Mouse (Mus musculus) kidney, adult 18-20 months (tissue): ENCODE data around the gene Ank2.
"Not testable (repeated sequence)": the region's sequence is repeated elsewhere in the genome, so short reads cannot be mapped to it uniquely, and the experiment has no call there.

Source experiments
- DNase-seq: peaks from one replicate; pipeline ENCODE4 v3.0.0; 2021

Gene Ank2

DNA sequence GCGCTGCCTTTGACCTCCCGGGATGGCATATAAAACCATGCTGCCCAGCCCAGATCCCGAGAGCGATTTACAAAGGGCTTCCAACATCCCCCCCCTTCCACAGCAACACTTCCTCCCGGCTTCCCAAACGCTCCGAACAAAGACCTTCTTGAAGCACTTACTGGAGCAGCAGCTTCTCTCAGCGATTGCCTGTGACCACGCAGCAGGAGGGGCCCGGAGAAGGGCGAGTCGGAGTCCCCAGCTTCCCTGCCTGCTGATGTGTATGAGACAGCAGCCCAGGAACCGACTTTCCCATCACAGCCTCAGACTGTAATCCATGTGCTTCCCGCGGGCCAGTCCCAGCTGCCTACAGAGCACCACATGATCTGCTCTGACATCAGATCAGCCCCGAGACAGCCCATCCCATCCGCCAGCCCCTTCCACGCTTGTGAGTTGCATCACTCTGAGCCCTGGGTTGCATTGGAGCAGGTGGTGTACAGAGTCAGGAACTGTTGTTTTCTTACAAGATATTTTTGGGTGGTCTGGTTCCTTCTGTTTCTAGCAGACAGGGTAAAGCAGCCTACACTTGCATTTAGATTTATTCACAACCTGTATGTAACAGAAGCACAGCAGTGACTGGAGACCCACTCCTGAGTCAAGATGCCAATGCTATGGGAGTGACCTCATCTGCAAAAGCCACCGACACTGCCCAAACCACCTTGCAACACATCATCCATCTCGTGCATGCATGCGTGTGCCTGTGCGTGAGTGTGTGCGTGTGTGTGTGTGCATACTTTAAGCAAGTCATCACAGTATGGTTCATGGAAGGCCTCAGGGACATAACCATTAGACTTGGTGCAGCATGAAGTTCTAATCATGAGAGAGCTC is 90.2 kb downstream of the Ank2 start:
- no peak for DNase-seq

DNA sequence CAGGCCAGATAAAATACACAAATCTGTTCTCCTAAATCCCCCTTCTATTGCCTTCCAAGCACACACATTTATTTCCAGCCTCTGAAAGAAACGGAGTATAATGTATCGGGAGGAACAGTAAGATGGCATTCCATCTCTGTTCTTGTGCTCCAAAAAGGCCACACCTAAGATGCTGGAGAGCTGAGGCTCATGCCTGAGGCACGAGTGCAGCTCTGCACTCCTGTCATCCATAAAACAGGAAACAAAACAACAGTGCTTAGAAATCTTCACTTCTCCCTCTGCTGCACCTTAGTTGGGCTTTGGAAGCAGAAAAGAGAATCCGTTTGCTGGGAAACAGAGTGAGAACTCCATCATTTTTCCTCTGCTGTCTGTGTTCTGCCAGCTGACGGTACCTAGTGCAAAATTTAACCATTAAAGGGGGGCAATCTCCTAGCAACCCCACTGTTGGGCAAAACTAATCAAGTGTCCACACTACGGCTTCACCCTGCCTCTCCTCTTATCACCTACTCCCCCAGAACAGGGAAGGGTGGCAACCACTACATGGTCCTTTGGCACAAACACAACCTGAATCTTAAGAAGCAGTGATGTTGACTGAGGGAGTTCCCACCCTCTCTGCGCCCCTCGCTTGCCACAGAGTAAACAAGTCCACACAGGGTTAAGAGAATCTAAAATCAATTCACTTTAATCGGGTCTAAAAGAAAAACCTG is 91.1 kb downstream of the Ank2 start:
- no peak for DNase-seq

DNA sequence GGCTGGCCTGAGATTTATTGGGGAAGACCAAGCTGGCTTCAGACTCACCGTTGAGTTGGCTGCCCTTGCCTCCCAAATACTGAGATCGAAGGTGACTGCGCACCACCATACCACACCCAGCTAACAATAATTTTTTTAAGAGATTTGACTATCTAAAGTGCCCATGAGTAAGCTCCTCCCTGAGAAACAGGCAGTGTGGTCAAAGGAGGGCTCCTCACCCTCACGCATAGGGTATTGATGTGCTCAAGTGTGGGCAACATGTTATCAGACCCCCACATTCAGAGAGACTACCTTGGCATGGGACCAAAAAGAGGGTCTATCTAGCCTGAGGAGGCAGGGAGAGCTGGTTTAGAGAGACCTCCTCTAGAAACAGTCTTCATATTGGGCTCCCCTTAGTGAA is 92.3 kb downstream of the Ank2 start:
- DNase-seq: no peak

DNA sequence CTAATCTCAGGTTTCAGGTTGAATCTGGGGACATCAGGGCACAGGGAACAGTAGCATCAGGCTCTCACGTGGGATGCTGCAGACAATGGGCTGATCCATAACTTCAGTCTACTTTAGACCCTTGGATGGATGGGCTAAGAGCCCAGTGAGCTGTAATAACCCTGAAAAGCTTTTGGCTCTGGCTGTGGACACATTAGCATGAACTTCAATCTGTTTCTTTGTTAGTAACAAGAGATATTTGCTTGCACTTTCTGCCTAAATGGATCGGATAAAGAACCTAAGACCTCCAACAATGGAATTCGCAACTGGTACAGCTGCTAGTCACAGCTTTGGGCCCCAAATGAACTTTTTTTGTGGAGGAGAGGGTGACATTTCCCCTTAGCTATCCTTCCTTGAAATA is 94.8 kb downstream of the Ank2 start:
- no peak for DNase-seq

DNA sequence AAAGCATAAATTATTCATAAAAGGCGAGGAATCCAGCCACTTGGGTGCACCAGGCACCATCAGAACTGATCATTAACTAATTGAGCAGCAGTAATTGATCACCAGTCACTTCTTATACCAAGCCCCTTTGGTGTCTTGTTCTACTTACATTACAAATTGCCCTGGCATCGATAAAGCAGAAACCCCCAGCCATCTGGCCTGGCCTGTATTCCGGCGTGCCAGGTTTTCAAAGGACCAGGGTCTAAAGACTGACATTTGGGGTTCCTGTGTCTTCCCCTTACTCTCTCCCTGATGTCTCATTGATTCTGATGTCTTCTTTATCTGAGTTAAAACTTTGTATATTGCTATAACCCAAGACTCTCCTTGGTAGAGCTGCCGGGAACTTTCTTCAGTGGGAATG is 98.2 kb downstream of the Ank2 start:
- DNase-seq: no peak

DNA sequence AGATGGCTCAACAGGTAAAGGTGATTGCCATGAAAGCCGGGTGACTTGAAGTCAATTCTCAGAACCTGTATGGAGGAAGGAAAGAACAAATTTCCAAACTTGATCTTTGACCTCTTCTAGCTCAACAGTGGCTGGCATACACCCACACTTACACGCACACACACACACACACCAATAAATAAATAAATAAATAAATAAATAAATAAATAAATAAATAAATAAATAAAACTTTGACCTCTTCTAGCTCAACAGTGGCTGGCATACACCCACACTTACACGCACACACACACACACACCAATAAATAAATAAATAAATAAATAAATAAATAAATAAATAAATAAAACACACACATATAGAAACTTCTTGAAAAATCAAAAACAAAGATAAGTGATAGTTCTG is 98.7 kb downstream of the Ank2 start:
- DNase-seq: not testable (repeated sequence)

DNA sequence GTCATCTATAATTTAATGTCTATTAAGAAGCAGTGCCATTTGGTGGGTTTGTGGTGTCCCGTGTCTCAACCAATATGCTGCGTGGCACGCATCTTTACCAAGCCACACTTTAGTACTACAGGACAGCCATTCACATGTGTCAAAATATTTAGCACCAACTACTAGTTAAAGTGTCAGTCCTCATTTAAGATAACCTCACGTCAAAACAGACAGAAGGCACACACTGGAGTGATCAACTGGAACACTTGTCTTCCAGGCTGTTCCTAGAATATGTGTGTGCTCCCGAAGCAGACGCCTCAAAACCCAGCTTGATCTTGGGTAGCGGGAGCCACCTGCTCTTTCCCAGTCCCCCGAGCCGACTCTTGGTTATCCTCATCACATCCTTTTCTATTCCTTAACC is 101.4 kb downstream of the Ank2 start:
- no peak for DNase-seq

DNA sequence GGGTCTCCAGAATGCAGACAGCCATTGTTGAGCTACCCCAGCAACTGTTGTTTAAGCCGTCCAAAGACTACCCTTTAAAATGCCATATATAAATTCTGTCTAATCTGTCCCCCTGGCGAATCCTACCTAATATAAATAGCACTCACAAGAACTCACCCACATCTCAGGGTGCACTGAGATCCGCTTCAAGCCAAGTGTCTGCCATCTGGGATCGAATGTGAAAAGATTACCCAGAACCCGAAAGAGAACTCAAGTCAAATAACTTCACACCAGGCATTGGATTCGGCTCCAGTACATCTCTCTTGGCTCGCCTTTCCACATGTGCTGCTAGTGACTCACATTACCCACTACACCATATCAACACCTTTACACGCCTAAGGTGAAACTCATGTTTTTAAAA is 103.9 kb downstream of the Ank2 start:
- no peak for DNase-seq

DNA sequence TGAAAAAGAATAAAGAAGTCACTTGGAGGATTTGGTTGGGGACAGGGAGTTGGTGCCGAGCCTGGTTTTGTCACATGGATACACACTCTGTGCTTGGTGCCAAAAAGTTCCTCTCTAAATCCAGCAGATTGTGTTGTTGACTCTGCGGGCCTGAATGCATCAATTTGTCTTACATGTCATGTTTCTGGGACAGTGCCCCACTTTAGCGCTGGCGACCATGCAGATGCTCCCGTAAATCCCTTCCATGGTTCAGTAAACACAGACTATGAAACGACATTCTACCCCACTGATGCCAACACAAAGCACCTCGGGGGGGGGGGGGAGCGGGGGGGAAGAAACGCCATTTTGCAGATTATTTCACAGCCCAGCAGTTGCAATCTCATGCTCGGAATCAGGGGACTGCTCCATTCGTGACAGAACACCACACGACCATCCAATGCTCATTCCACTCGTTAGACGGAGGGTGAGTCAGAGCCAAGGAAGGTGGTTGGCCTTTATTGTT is 112.1 kb downstream of the Ank2 start:
- no peak for DNase-seq

DNA sequence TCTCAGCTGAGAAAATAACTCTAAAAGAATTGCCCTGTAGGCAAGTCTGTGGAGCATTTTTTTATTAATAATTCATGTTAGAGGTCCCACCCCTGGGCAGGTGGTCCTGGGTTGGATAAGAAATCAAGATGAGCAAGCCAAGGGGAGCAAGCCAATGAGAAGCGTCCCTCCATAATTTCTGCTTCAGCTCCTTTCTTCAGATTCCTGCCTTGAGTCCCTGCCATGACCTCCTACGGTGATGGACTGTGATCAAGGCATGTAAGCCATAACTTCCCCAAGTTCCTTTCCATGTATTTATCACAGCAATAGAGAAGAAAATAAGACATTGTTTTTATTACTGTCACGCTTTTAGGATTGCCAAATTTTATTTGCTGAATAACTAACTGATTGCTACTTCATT is 115.9 kb downstream of the Ank2 start:
- no peak for DNase-seq

DNA sequence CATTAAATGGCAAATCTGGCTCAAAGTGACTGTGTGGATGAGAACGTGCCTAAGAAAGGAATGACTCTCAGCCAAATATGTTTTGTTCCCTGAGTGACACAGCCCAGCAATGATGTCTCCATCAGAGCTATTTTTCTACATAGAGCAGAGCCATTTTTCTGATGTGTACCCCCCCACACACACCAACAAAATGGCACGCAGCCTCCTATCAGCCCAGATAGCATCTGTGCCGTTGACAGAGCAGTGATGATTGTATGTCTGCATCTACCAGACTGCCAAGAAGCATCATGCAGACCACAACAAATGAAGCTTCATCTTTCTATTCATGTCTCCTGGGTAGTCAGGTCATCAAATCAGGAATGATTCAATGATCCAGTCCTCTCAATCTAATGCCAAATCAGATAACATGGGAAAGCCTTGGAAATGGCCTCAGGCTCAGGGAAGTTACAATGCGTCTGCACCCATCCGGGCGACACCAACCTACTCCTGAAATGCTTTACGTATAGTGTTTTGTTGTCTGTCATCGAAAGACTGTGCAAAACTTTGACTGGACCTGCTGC is 122.2 kb downstream of the Ank2 start:
- no peak for DNase-seq

DNA sequence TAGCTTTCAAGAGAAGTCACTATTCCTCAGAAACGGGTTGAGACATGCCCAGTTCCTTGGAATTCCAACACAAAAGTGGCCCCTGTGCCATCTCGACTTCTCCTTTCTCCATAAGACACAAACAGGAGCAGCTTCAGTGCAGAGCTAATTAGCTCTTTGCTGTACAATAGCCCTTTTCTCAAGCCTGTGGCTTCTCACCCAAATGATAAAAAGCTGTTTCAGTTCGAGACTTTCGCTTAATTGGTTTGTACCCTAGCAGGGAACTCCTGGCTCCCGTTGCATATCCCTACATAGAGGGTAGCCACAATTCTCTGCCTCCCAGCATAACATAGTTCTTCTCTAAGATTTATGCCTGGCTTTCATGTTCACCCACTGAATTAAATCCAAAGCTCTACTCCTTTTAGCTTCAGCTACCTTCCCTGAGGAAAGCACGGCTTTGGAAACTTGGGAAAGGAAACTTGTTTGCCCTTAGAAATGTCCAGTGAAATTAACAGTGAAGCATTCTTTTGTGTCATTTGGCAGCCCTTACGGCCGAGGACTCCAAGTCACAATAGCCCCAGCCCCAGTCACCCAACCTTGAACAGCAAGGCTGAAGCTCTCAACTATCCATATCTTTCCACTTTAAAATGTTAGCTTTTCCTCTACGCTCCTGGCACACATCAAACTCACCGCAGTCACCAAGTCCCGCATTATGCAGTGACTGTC is 123.0 kb downstream of the Ank2 start:
- no peak for DNase-seq

DNA sequence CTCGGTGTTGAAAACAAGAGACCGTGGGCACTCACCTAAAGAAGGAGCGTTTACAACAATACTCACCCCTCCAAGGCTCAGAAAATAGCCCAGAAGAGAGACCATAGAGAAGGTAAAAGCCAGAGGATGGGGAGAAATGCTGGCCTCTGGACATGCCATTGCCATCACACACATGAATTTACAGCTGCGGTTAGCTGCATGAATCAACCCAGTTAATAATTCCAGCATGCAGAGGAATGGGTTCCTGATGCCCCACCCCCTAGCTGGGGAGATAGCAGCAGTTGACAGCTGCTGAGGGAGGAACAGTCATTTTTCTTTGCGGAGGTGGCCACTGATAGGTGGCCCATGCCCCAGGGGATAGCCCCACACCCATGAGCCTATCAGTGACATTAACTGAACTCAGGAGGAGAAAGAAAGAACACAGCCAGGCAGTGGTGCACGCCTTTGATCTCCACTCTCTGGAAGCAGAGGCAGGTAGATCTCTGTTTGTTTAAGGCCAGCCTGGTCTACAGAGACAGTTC is 124.9 kb downstream of the Ank2 start:
- DNase-seq: no peak

DNA sequence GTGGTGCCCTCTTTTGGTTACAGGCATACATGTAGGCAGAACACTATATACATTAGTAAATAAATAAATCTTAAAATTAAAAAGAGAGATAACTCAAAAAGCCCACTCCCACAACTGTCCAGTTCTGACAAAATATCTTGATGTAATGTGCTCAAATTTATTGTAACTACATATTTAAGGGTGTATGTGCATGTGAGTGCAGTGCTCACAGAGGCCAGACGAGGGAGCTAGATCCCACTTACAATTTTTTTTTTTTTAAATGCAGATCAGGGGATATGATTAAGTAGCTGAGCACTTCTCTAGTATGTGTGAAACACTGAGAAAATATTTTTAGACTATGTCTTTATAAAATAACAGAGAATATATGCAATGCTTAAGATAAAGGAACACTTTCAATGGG is 127.4 kb downstream of the Ank2 start:
- no peak for DNase-seq

DNA sequence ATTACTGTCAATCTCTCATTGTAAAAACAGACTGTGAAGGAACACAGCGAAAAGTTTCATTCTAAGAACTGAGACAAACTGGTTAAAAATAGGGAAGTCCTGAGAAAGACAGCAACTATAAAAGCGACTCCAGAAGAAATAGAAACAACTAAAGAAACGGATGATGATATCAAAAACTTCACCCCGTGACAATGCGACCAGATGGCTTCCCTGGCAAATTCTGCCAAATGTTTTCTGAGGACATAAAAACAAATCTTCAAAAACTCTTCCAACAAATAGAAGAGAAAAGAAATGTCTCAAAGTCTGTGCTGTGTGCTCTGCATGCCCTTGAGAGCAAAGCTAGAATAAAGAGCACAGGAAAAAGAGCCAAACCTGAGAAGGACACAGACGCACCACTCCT is 129.6 kb downstream of the Ank2 start:
- no peak for DNase-seq

DNA sequence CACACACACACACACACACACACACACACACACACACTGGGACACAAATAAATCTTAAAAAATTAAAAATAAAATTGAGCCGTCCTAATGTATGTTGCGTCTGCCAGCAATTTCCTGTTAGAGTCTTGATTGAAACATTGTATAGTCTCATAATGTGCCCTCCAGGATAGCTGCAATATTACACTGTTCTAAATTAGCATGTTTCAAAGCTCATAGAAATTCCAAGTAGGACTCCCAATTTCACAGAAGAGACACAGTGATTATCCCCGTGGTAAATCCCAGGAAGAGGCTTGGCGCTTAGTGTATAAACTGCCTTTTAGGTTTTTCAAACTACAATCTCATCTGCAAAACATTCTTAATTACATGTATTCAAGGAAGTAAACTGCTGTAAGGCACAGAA is 131.7 kb downstream of the Ank2 start:
- no peak for DNase-seq

DNA sequence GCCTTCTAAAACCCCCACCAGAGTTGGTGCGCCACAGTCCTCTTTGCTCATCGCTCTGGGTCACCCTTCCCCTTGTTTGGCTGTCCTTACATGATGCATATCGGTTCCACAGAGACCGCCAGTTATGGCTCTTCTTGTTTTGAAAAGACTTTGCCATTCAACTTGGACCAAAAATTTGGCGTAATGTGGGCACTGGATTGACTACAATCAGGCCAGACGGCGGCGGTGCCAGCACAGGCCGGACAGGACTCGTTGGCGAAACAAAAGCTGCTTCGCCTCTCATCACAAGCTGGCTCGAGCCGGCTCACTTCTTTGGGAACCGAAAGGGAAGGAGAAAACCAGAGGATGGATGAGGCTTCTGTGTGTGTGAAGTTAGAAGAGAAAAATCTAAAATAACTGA is 135.6 kb downstream of the Ank2 start:
- DNase-seq: no peak

DNA sequence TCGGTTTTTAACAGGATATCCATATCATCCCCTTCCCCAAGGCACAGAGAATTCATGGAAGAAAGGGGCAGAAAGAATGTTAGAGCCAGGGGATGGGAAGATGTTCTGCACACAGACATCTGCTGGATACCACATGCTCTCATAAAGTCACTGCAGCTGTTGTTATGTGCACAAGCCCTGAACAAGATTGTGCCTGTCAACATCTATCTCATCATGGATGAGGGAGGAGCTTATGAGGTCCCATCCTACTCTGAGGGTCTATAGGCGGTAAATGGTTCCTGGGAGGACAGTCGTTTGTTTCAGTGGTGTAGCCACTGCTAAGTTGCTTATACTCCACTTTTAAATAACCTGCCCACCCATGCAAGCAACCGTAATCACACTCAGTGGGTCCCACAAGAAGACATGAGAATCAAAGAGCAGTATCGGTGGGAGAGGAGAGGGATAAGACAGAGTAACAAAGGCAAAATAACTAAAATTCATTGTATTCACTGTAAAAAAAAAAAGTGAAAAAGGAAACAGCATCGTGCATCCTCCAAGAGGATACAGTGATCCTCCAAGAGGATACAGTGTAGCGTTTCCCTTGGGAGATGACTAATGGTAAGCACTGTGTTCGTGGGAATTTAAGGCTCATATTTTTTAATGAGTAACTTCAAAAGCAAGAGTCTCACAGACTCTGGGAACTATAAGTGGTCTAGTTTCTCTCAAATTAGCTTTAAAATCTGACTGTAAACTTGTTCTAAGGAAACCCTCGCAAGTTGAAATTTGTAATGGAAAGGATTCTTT is 136.3 kb downstream of the Ank2 start:
- no peak for DNase-seq

DNA sequence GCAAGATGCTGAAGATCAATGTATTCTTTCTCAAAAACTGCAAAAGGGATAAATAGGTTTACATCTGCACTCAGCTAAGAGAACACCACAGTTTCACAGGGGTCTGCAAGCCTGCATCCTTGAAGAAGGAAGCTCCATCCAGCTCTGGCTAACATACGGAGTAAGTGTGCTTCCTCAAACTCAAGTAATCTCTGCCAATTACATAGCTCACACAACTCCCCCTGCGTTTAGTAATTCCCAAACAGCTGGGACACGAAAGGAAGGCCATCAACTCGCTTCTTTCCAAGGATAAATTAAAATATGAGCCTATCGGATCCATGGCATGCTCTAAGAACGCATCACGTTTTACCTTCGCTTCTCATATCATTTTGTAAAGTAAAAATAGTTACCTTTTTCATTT is 137.3 kb downstream of the Ank2 start:
- DNase-seq: no peak

DNA sequence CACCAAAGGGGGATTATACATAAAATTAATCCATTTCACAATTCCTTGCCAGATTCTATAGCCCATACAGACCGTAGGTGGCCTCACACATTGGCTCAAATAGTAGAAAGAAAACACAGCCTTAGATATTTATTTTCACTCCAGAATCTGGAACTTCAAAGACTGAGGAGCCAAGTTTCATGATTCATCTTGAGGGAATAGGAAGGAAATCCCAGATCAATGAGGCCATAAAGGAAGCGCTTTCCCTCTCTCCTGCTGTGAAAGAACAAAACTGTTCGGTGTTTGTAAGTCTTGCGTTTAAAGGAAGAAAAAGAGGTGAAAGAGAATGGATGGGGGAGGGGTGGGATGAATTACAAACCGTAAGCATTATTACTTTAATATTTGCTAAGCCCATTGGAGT is 137.8 kb downstream of the Ank2 start:
- DNase-seq: no peak

DNA sequence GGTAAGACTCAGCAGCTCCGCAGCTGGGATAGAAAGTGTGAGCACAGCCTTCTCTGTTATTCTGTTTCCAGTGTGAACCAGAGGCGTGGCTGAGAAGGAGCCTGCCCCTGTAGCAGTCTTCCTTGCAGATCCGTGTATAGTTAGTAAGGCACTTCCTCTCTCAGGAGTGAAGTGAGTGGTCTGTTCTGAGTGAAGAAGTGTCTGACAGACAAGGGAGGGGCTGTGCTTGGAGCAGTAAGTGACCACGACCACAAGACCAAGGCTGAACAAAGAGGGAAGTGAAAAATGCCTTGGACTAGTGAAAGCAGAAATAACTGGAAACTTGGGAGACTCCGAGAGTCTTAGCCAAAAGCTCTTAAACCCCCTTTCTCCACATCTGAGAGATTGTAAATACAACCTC is 143.9 kb downstream of the Ank2 start:
- no peak for DNase-seq

DNA sequence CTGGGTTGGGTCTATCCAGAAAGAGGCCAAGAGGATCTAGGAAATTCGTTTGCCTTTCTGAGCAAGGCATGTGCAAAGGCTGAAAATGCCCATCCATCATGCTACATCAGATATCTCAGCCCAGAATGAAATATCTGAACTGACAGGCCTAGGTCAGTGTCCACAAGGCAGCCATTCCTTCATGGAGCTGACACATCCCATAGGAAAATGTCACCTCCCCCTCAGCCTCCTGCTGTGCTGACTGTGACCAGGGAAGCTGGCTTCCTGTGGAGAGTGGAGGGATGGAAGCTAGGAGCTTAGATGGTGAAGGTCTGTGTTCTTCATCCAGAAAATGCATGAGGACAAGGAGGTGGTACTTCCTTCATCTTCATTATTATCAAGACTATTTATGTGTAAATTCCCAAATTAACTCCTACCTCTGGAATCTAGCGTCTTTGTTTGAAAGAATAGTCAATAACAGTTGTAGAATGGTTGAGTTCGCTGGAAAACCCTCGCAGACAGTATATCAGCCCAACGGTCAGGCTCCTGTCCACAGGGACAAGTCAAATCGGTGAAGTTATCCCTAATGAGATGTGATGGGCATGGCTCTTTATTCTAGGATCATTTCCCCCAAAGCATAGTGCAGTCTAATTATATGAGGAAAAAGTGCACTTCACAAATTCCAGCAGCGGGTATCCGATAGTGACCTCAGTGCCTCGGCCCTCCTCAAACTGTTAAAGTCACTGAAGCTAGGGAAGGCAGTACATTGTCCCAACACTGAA is 148.4 kb downstream of the Ank2 start:
- no peak for DNase-seq
